Mouse (Mus musculus): ENCODE measurements around the gene Gm44511.

- TF ChIP-seq CTCF (IDR thresholded peaks at IDR 0.05), result no peak
- TF ChIP-seq EP300 (IDR thresholded peaks at IDR 0.05), result no peak
These were observed 92.0 kb downstream of the Gm44511 start for GRCm38 (mm10) chr6:128733908-128734679.

Data from lung, postnatal 0 days (tissue).